Mouse (Mus musculus): ENCODE results near the gene Zfp873. TPM values are rescaled to one million over a fixed set of nuclear protein-coding genes. Genes with fewer than 3 reads are reported as not detected.
"Not testable (repeated sequence)": the region's sequence is repeated elsewhere in the genome, so short reads cannot be mapped to it uniquely, and the experiment has no call there.

Zfp873 gene
- polyA plus RNA-seq (2012; rRNA removed) = 5.8 and 8.6 TPM in 2 replicates
- 10.5 and 13.3 TPM in 2 replicates for polyA plus RNA-seq (2014; fragmentation: Nextera tagmentation; extraction: Ambion mirVana)

DNA sequence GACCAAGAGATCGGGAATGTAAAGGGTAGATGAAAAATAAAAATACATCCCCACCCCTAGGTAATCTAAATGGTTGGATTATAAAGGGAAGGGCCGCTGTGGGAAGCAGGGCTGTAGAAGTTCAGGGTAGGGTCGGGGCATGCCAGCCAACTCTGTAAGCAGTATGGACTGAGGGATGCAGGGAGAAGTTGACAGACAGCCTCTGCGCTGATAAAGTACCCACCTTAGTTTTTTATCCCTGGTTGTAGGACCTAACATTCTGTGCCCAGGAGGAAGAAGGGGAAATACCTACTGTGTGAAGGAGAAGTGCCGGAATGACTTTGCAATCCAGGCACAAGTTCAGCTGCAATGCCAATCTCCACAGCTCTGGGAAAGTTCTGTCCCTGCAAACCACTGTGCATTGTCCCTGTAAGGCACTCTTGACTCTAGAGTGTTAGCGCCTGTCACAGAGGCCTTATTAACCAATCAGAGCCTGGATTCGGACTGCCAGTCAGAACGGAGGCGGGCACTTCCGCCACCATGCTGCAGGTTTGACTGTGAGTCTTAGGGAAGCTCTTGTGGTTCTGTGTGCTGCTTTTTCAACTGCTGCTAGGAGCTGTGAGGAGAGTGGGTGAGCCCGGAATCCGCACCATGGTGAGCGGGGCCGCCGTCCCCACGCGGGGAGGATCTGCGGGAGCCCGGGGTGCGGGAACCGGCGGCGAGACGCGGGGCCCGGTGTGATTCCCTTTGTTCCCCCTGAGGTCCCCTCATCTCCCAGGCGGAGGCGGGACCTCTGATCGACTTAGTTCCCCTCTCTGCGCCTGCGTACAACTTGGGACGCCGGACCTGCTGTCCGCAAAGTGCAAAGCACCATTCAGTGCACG is at the start of gene Zfp873:
TSS of gene Zfp873 (plus strand) at position 527 of the 863 bp plus-strand sequence.
- Histone ChIP-seq H3K27me3 (ENCODE audit: control insufficient read depth, insufficient read depth, low read length) (no peaks in the 10 kb centered on the region), H3K9me3 (ENCODE audit: control insufficient read depth, low read length) (peaks cover 51% of the 10 kb centered on the region)

GRCm38 (mm10) chr10:82003209-82003608 is 44.7 kb upstream of the Zfp873 start:
- not testable (repeated sequence) for H3K4me3 ChIP-seq (replicated peaks; ENCODE audit: low read length); DNase-seq (ENCODE audit: low spot score); H3K4me2 ChIP-seq (replicated peaks; ENCODE audit: low read depth, low read length, severe bottlenecking); H3K27ac ChIP-seq (replicated peaks; ENCODE audit: low read depth, low read length); H3K27me3 ChIP-seq (ENCODE audit: control insufficient read depth, insufficient read depth, low read length); ATAC-seq (ENCODE audit: low FRiP score, low read depth); H3K9ac ChIP-seq (ENCODE audit: low read depth, low read length, severe bottlenecking); H3K4me1 ChIP-seq (ENCODE audit: control insufficient read depth, insufficient read depth, low read length); H3K36me3 ChIP-seq (ENCODE audit: control insufficient read depth, insufficient read depth, low read length)
- H3K9me3 ChIP-seq (ENCODE audit: control insufficient read depth, low read length) = peaks cover 14% of the 10 kb centered on the region; the same call in 1 of the 2 replicates
- WGBS = 92% methylated on average over 1 of the region's 1 CpGs

More for the DNA sequence above, at the start of gene Zfp873:
- H3K4me1 ChIP-seq (ENCODE audit: control insufficient read depth, insufficient read depth, low read length) = no peaks in the 10 kb centered on the region
- peak; percentile 81; the same call in 1 of the 2 replicates for TF ChIP-seq POLR2A (IDR thresholded peaks at IDR 0.05; ENCODE audit: borderline replicate concordance, extremely low read depth, insufficient read depth, insufficient read length)
- peak within 1 kb of the TSS; percentile 57 for H3K4me3 ChIP-seq (replicated peaks; ENCODE audit: low read length)
- peak; percentile 99 for ATAC-seq (ENCODE audit: low FRiP score, low read depth)
- H3K4me2 ChIP-seq (replicated peaks; ENCODE audit: low read depth, low read length, severe bottlenecking) = peak within 1 kb of the TSS; percentile 52
- no peaks in the 10 kb centered on the region; the same call in 1 of the 2 replicates for H3K36me3 ChIP-seq (ENCODE audit: control insufficient read depth, insufficient read depth, low read length)
- WGBS = 11% methylated on average over 30 of the region's 35 CpGs
- H3K9ac ChIP-seq (ENCODE audit: low read depth, low read length, severe bottlenecking) = peak within 1 kb of the TSS; percentile 83
- peak; percentile 94 for DNase-seq (ENCODE audit: low spot score)
- H3K27ac ChIP-seq (replicated peaks; ENCODE audit: low read depth, low read length) = peak within 1 kb of the TSS; percentile 94

- not testable (repeated sequence) for H3K27me3 ChIP-seq (ENCODE audit: control insufficient read depth, insufficient read depth, low read length); DNase-seq (ENCODE audit: low spot score); H3K9ac ChIP-seq (ENCODE audit: low read depth, low read length, severe bottlenecking); ATAC-seq (ENCODE audit: low FRiP score, low read depth); H3K27ac ChIP-seq (replicated peaks; ENCODE audit: low read depth, low read length); H3K4me2 ChIP-seq (replicated peaks; ENCODE audit: low read depth, low read length, severe bottlenecking); H3K36me3 ChIP-seq (ENCODE audit: control insufficient read depth, insufficient read depth, low read length); H3K4me3 ChIP-seq (replicated peaks; ENCODE audit: low read length); H3K4me1 ChIP-seq (ENCODE audit: control insufficient read depth, insufficient read depth, low read length)
- WGBS = 52% methylated on average over 1 of the region's 2 CpGs
- peaks cover 17% of the 10 kb centered on the region for H3K9me3 ChIP-seq (ENCODE audit: control insufficient read depth, low read length)
Observed at GRCm38 (mm10) chr10:82004822-82005221, 43.1 kb upstream of the Zfp873 start.

DNA sequence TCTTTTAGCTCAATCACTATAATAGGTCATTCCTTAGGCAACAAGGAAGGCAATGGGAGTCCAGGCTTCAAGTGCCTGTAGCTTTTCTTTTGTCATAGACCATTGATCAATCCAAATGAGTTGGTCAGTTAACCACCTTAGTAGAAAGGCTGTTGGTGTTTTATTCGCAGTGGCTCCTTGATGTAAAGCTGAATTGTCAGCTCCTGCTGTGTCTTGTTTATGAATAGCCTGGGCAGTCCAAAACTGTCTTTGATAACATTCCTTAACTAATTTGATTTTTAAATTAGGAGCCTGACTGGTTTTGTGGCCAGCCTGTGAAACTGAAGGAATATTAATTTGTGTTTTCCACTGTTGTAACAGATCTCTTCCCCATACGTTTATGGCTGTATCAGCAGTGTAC is 5.7 kb upstream of the Zfp873 start:
- no peaks in the 10 kb centered on the region for H3K4me1 ChIP-seq (ENCODE audit: control insufficient read depth, insufficient read depth, low read length)
- H3K36me3 ChIP-seq (ENCODE audit: control insufficient read depth, insufficient read depth, low read length) = no peaks in the 10 kb centered on the region
- no peaks in the 10 kb centered on the region for H3K27me3 ChIP-seq (ENCODE audit: control insufficient read depth, insufficient read depth, low read length)
- DNase-seq (ENCODE audit: low spot score) (no peak), ATAC-seq (ENCODE audit: low FRiP score, low read depth) (no peak)
- no peak for TF ChIP-seq POLR2A (IDR thresholded peaks at IDR 0.05; ENCODE audit: borderline replicate concordance, extremely low read depth, insufficient read depth, insufficient read length)
- no peak overlapping the region for H3K4me3 ChIP-seq (replicated peaks; ENCODE audit: low read length)
- 69% methylated on average over 2 of the region's 2 CpGs for WGBS
- no peak overlapping the region for H3K4me2 ChIP-seq (replicated peaks; ENCODE audit: low read depth, low read length, severe bottlenecking)
- no peak overlapping the region for H3K9ac ChIP-seq (ENCODE audit: low read depth, low read length, severe bottlenecking)
- peaks cover 13% of the 10 kb centered on the region for H3K9me3 ChIP-seq (ENCODE audit: control insufficient read depth, low read length)
- no peak overlapping the region for H3K27ac ChIP-seq (replicated peaks; ENCODE audit: low read depth, low read length)

- H3K27ac ChIP-seq (replicated peaks; ENCODE audit: low read depth, low read length) = no peak overlapping the region
- no peak overlapping the region for H3K9ac ChIP-seq (ENCODE audit: low read depth, low read length, severe bottlenecking)
- DNase-seq (ENCODE audit: low spot score) (no peak), ATAC-seq (ENCODE audit: low FRiP score, low read depth) (no peak)
- H3K36me3 ChIP-seq (ENCODE audit: control insufficient read depth, insufficient read depth, low read length) = no peaks in the 10 kb centered on the region; the same call in 1 of the 2 replicates
- 78% methylated on average over 3 of the region's 3 CpGs for WGBS
- TF ChIP-seq POLR2A (IDR thresholded peaks at IDR 0.05; ENCODE audit: borderline replicate concordance, extremely low read depth, insufficient read depth, insufficient read length) = no peak
- peaks cover 38% of the 10 kb centered on the region for H3K9me3 ChIP-seq (ENCODE audit: control insufficient read depth, low read length)
- H3K4me2 ChIP-seq (replicated peaks; ENCODE audit: low read depth, low read length, severe bottlenecking) = no peak overlapping the region
- no peak overlapping the region for H3K4me3 ChIP-seq (replicated peaks; ENCODE audit: low read length)
- H3K27me3 ChIP-seq (ENCODE audit: control insufficient read depth, insufficient read depth, low read length) = no peaks in the 10 kb centered on the region
- no peaks in the 10 kb centered on the region for H3K4me1 ChIP-seq (ENCODE audit: control insufficient read depth, insufficient read depth, low read length)
Observed at GRCm38 (mm10) chr10:82046603-82047002, 1.3 kb upstream of the Zfp873 start.

DNA sequence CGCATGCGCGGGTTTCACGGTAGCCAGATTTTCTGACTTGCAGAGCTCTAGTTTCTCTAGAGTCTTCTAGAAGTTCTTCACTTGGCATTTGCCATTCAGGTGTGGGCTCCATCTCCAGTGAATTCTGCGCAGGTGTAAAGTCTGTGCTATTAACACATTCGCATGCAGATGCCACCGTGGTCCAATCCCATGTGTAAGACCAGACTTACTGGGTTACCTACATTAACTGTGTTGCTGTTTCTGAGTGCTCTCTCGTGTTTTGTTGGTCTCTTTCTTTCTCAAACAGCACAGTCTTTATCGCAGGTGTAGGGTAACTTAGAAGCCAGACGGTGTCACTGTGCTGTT is 509 bp downstream of the Zfp873 start:
- ATAC-seq (ENCODE audit: low FRiP score, low read depth); H3K4me1 ChIP-seq (ENCODE audit: control insufficient read depth, insufficient read depth, low read length); H3K27me3 ChIP-seq (ENCODE audit: control insufficient read depth, insufficient read depth, low read length); DNase-seq (ENCODE audit: low spot score); H3K36me3 ChIP-seq (ENCODE audit: control insufficient read depth, insufficient read depth, low read length): not testable (repeated sequence)
- 29% methylated on average over 10 of the region's 10 CpGs for WGBS
- H3K27ac ChIP-seq (replicated peaks; ENCODE audit: low read depth, low read length) = peak overlapping the region; percentile 94
- peak overlapping the region; percentile 57 for H3K4me3 ChIP-seq (replicated peaks; ENCODE audit: low read length)
- peaks cover 57% of the 10 kb centered on the region for H3K9me3 ChIP-seq (ENCODE audit: control insufficient read depth, low read length)
- H3K9ac ChIP-seq (ENCODE audit: low read depth, low read length, severe bottlenecking) = peak overlapping the region; percentile 83
- peak overlapping the region; percentile 52 for H3K4me2 ChIP-seq (replicated peaks; ENCODE audit: low read depth, low read length, severe bottlenecking)

DNA sequence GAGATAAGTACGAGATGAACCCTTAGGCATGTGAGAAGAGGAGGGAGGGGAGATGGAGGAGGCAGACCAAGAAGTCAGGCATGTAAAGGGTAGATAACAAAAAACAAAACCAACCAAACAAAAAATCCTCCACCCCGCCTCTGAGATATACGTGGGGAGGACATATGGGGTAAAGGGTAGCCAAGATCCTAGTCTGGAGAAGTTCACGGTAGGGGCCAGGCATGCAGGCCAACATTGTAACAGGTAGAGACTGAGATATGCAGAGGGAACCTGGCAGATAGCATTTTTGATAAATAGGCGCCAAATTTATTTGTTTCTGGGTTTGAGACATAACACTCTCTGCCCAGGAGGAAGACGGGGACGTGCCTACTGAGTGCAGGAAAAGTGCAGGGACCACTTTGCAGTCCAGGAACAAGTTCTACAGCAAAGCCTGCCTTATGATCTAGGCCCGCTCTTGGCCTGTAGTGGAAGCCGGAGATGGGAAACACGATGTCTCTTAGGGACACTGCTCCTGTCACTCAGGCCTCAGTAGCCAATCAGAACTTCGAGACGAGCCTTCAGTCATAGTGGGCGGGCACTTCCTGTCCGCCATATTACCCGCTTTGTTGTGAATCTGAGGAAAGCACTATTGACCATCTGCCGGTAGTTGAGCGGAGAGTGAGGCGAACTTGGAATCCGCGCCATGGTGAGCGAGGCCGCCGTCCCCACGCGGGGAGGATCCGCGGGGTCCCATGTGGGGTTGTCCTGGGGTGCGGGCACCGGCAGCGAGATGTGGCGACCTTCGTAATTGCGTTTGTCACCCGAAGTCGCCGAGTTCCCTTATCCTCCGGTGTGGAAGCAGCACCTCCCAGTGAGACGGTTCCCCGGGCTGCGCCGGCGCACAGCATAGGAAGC is 35.1 kb downstream of the Zfp873 start, which contains the start of gene BC024063:
TSS of gene BC024063 (plus strand) at position 626 of the 894 bp plus-strand sequence.
- DNase-seq (ENCODE audit: low spot score) = peak; percentile 86
- WGBS = 17% methylated on average over 42 of the region's 42 CpGs
- H3K9ac ChIP-seq (ENCODE audit: low read depth, low read length, severe bottlenecking) = peak within 1 kb of the TSS; percentile 56; the same call in 1 of the 2 replicates
- H3K9me3 ChIP-seq (ENCODE audit: control insufficient read depth, low read length) = peaks cover 10% of the 10 kb centered on the region; the same call in 1 of the 2 replicates
- peak within 1 kb of the TSS; percentile 77 for H3K27ac ChIP-seq (replicated peaks; ENCODE audit: low read depth, low read length)
- H3K36me3 ChIP-seq (ENCODE audit: control insufficient read depth, insufficient read depth, low read length); H3K4me1 ChIP-seq (ENCODE audit: control insufficient read depth, insufficient read depth, low read length); H3K27me3 ChIP-seq (ENCODE audit: control insufficient read depth, insufficient read depth, low read length): not testable (repeated sequence)
- peak; percentile 95 for ATAC-seq (ENCODE audit: low FRiP score, low read depth)
- H3K4me3 ChIP-seq (replicated peaks; ENCODE audit: low read length) = peak within 1 kb of the TSS; percentile 44
- peak within 1 kb of the TSS; percentile 38 for H3K4me2 ChIP-seq (replicated peaks; ENCODE audit: low read depth, low read length, severe bottlenecking)

All from limb, embryonic 14.5 days (tissue).